Mouse (Mus musculus) retina, embryonic 14.5 days (tissue): Measurements from ENCODE around the gene Myof.
A peak's percentile ranks its signal among the peaks of the same experiment; 100 is the strongest.

ENCODE experiments used
- DNase-seq: peaks from one replicate; pipeline ENCODE4 v3.0.0-alpha.2; 2015; ENCODE audit warnings: low spot score

Gene Myof

GRCm38 (mm10) chr19:38003671-38004521, 39.5 kb downstream of the Myof start:
- DNase-seq, result peak; percentile 43

- DNase-seq, result no peak
Measured at GRCm38 (mm10) chr19:38002816-38003215, 40.6 kb downstream of the Myof start.

- no peak for DNase-seq
Measured at GRCm38 (mm10) chr19:38000990-38001389, 42.4 kb downstream of the Myof start.

DNA sequence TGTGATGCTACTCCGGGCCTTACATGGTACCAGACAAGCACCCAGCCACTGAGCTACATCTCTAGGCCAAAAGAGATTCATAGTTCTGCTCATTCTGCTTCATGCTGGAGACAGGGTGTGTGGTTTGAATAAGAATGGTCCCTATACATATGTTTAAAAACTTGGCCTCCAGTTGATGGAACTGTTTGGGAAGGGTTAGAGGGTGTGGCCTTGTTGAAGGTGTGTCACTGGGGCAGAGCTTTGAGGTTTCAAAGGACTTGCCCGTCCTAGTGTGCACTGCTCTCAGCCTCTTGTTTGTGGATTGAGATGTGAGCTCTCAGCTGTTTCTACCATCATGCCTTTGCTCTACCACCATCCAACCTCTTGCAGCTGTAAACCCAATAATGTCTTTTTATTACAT, 43.4 kb downstream of the Myof start:
- DNase-seq, result no peak

DNA sequence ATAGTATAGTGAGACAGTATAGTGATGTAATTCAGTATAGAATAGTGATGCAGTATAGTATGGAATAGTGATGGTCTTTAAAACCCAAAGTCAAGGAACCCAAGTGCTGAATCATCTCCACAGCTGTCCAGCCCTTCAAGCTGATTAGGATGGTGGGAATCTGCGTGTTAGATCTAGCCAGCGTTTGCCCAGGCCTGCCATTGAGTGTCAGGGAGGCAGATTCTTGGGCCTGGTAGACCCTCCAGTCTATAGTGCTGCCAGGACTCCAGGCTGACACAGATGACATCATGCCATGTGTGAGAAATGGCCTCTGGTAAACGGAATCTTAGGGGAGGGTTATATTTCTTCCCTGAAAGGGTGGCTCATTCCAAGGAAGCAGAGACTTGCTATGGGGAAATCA, 49.1 kb downstream of the Myof start:
- no peak for DNase-seq

- DNase-seq, result no peak
Measured at GRCm38 (mm10) chr19:37992184-37992554, 51.2 kb downstream of the Myof start.

- no peak for DNase-seq
Measured at GRCm38 (mm10) chr19:37991399-37992183, 51.8 kb downstream of the Myof start.

DNA sequence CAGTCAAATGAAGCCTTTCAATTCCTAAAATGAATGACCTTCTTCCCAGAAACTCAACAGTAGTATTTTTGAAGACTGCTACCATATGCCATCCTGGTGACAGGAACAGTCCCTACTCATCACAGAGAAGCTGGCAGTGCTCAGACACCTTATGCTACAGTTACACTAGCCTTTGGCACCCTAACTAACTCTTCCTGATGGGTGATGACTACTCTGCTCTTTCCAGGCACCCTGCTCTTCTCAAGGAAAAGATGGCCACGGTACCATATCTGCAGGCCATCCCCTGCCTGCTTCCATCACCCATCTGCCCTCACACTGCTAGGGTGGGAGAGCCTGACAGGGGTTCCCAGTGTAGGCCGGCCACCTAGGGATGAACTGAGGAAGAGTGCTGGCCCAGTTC, 53.4 kb downstream of the Myof start:
- no peak for DNase-seq

DNA sequence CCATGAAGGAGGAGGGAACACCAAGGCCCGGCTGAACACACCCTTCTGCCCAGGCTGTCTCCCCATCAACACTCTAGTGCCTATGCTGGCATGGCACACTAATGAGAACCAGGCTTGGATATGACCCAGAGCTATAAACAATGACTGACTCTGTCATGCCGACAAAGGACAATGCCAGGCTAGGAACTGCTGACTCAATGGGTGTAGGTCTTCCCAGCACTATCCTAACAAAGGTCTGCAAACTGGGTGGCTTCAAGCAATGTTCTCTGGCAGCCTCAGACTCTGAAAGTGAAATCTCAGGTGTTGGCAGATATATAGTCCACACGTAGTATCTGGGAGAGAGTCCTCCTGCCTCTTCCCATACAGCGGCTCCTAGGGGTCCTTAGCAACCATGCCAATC, 55.2 kb downstream of the Myof start:
- DNase-seq, result no peak

DNA sequence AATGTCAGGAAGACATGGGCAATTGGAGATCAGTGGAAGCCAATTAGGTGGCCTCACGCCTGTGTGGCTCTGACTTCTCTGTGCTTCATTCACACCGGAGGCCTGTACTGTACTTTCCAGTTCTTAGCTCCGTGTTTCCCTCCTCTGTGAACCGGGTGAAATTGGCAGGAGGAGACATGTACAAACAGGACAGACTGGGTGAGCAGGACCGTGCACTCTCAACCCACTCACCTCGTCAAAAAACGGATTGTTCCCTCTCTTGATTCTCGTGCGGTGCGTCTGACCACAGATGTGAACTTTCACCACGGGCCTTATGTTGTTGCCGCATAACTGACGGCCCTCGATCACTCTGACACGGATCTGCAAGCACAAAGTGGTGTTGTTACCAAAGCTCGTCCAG, 57.6 kb downstream of the Myof start:
- DNase-seq, result no peak

- DNase-seq, result no peak
Measured at GRCm38 (mm10) chr19:37975951-37976350, 67.4 kb downstream of the Myof start.

DNA sequence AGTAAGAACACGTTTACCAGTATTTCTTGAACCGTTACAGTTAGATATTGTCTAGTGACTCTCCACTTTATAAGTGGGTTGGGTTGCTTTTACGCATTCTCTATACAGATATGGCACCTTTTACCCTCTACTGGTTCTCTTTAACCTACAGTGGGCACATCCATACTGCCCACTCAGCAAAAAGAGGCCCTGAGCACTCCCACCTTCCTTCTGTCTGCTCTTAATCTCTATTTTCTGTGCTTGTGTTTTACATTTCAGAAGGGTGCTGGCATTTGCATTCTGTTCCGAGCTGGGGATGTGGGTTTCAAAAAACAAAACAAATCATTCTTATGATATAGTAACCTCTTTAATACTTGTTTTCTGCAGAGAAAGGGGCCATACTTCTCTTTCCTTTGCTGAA, 72.8 kb downstream of the Myof start:
- no peak for DNase-seq

GRCm38 (mm10) chr19:37970004-37970403, 73.4 kb downstream of the Myof start:
- DNase-seq, result no peak

- DNase-seq, result no peak
Measured at GRCm38 (mm10) chr19:37965828-37966227, 77.5 kb downstream of the Myof start.

GRCm38 (mm10) chr19:37963421-37963820, 80.0 kb downstream of the Myof start:
- DNase-seq, result no peak

- no peak for DNase-seq
Measured at GRCm38 (mm10) chr19:37960791-37961190, 82.6 kb downstream of the Myof start.

DNA sequence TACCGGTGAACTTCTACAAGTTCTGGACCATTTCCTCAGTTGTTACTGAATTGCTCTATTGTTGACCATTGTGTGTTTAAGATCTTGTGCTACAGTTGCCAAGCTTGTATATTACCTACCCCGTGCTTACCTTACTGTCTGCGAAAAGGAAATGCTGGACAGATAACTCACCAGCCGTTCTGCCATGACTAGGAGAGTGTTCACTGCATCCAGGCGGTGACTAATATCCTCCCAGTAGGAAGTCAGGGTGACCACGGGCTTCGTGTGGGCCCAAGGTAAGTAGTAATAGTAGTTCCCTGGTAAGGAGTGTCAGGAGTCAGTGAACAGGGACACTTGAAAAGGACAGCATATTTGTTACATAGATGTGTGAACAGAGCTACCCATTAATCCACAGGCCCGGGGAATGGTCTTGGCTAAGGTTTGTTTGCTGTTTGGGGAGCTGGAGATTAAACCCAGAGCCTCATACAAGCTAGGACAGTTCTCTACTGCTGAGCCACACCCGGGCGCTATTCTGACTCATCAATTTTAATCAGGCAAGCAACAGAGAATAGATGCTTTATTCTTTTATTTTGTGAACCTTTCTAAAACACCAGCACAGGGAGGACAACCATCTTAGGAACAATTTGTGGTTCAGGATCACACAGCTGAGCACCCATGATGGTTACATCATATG, 83.7 kb downstream of the Myof start:
- no peak for DNase-seq

DNA sequence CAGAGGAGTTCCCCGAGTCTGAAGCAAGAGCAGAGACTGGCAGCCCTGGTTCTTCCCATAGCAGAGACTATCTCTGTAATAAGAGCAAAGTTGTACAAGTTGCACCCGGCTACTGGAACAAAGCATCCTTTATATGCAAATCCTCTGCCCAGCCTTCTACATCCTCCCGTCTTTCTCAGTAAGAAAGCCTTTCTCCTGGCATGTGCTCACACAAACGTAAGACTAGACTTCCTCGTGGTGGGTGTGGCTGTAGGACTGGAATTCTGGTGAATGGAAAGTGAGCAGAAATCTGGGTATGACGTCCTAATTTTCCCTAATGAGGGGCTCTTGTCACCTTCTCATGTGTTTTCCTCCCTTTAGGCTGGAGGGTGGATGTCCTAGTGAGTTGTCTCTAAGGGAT, 84.3 kb downstream of the Myof start:
- no peak for DNase-seq

- no peak for DNase-seq
Measured at GRCm38 (mm10) chr19:37957256-37957655, 86.1 kb downstream of the Myof start.

DNA sequence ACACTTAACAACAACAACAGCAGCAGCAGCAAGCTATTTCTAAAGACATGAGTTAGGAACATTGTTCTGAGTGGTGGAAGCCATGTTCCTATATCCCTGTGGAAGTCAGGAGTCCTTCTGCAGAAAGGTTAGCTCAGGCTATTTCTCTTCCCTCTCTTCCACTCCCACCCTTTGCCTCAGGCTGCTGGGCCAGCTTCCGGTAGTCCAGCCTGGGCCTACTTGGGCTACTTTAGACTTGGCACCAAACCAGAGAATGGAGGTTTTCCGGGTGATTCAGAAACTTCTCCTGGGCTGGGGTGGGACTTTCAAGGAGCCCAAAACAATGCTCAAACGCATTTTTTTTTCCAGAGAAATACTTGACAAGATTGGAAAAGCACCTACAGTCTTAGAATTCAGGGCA, 87.4 kb downstream of the Myof start:
- no peak for DNase-seq

- peak; percentile 91 for DNase-seq
Measured at GRCm38 (mm10) chr19:37955425-37956001, 87.9 kb downstream of the Myof start.

DNA sequence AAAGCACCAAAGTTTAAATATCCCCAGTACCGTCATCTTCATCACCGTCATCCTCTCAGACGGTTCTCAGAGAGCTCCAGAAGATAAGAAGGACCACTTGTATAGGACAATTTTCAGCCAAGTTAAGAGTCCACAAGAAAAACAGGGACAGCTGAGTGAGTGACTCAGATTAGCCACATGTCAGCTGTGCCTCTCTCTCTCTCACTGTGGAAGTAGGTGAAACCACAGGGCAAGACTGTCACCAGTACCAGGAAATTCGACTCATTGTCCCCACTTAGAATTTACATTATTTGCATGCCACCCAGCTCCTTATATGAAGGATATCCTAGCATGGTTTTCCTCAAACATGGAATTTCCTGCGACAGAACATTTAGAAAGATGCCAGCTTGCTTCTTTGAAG, 88.6 kb downstream of the Myof start:
- DNase-seq, result no peak

GRCm38 (mm10) chr19:37954236-37954635, 89.1 kb downstream of the Myof start:
- DNase-seq, result no peak
